Mouse (Mus musculus) kidney, embryonic 14.5 days (tissue): Measurements from ENCODE around the gene Lbhd1. TPM values are rescaled to one million over a fixed set of nuclear protein-coding genes. Genes with fewer than 3 reads are reported as not detected.
A peak's percentile ranks its signal among the peaks of the same experiment; 100 is the strongest.
"Not testable (repeated sequence)": the region's sequence is repeated elsewhere in the genome, so short reads cannot be mapped to it uniquely, and the experiment has no call there.

Experiments used
- ATAC-seq: fragments of 200-750 bp; cut with Nextera tagmentation; 2 replicates; pipeline ENCODE4 v1.8.0; 2017; ENCODE audit warnings: moderate number of reproducible peaks, mild to moderate bottlenecking, moderate TSS enrichment, moderate library complexity; ENCODE audit not compliant: low FRiP score, low TSS enrichment
- H3K27ac ChIP-seq: fragments of 300-500 bp; sonication (generic); 2 replicates; pipeline ENCODE4 v1.5.1; 2014; ENCODE audit warnings: low read depth, mild to moderate bottlenecking, low read length, moderate library complexity, mixed read lengths
- H3K27me3 ChIP-seq: fragments of 300-500 bp; sonication (generic); 2 replicates; pipeline ENCODE4 v1.6.1; 2014; ENCODE audit warnings: mild to moderate bottlenecking, low read length; ENCODE audit not compliant: control insufficient read depth, insufficient read depth
- H3K36me3 ChIP-seq: fragments of 300-500 bp; sonication (generic); 2 replicates; pipeline ENCODE4 v1.6.1; 2014; ENCODE audit warnings: low read length, mixed read lengths; ENCODE audit not compliant: control insufficient read depth, insufficient read depth
- H3K4me1 ChIP-seq: fragments of 300-500 bp; sonication (generic); 2 replicates; pipeline ENCODE4 v1.6.1; 2014; ENCODE audit warnings: low read length, mixed read lengths; ENCODE audit not compliant: control insufficient read depth, insufficient read depth
- H3K4me2 ChIP-seq: fragments of 300-500 bp; sonication (generic); replicated peaks from 2 replicates; pipeline ENCODE4 v1.6.1; 2014; ENCODE audit warnings: low read depth, mild to moderate bottlenecking, low read length
- H3K4me3 ChIP-seq: fragments of 300-500 bp; sonication (generic); 2 replicates; pipeline ENCODE4 v1.5.1; 2014; ENCODE audit warnings: mild to moderate bottlenecking, low read length
- H3K9ac ChIP-seq: fragments of 300-500 bp; sonication (generic); 2 replicates; pipeline ENCODE4 v1.6.1; 2014; ENCODE audit warnings: low read depth, mild to moderate bottlenecking, low read length, moderate library complexity
- H3K9me3 ChIP-seq: fragments of 300-500 bp; sonication (generic); 2 replicates; pipeline ENCODE4 v1.6.1; 2016; ENCODE audit warnings: low read length; ENCODE audit not compliant: control insufficient read depth
- WGBS: fragments of 180-500 bp; shearing (Covaris S2); extraction: QIAGEN DNeasy Blood & Tissue Kit; methylation state at CpG from one replicate; pipeline ENCODE4 v1.1.7; 2014; 5-methylcytosine and 5-hydroxymethylcytosine counted together
- polyA plus RNA-seq: library from polyadenylated mRNA; unstranded; fragments of >200 nt; fragmentation: Nextera tagmentation; extraction: Ambion mirVana; gene quantifications from 2 replicates; pipeline ENCODE4 v1.2.1, GENCODE M21; 2014

The Lbhd1 gene
- polyA plus RNA-seq, result 98.0 and 116 TPM in 2 replicates

DNA sequence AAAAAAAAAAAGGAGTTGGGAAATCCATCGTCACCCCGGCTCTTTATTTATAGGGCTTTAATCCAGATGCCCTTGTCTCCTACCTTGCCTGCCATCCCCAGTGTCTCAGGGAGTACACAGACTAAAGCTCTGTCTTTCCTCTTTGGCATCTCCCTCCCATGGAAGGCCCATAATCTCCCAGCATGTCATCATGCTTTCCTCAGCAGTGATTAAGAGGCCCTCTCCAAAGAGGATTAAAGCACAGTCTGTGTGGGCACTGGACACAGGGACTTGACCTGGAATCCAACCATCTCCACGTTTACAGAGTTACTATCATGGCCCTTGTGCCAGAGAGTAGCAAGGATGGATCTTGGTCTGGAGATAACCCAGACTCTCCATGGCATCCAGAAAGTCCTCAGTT lies at the start of gene Lbhd1, which contains the start of gene Gm49403:
Lbhd1 (plus strand) TSS at position 117 of the 400 bp plus-strand sequence.
Gm49403 (plus strand) TSS at position 315 of the 400 bp plus-strand sequence.
- no peaks in the 10 kb centered on the region for H3K27me3 ChIP-seq
- H3K9ac ChIP-seq, result no peak within 1 kb of the TSS
- no peaks in the 10 kb centered on the region for H3K36me3 ChIP-seq
- H3K4me3 ChIP-seq, result no peak within 1 kb of the TSS
- H3K9me3 ChIP-seq, result no peaks in the 10 kb centered on the region
- peaks cover 10% of the 10 kb centered on the region; the same call in 1 of the 2 replicates for H3K4me1 ChIP-seq
- H3K4me2 ChIP-seq, result no peak within 1 kb of the TSS
- WGBS, result 84% methylated on average over 3 of the region's 3 CpGs
- no peak within 1 kb of the TSS for H3K27ac ChIP-seq
- no peak for ATAC-seq

DNA sequence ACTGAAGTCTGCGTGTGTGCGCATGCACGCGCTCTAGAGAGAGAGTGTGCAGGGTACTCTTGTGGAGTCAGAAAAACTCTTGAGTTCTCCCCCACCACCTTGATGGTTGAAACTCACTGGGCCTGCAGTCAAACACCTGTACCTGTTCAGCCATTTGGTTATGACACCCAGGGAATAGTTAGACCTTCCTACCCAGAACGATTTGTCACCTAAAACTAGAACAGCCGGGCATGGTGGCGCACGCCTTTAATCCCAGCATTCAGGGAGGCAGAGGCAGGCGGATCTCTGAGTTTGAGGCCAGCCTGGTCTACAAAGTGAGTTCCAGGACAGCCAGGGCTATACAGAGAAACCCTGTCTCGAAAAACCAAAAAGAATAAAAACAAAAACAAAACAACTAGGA lies 47.2 kb upstream of the Lbhd1 start:
- WGBS, result 98% methylated on average over 10 of the region's 10 CpGs
- not testable (repeated sequence) for H3K4me3 ChIP-seq
- peaks cover 46% of the 10 kb centered on the region for H3K36me3 ChIP-seq

DNA sequence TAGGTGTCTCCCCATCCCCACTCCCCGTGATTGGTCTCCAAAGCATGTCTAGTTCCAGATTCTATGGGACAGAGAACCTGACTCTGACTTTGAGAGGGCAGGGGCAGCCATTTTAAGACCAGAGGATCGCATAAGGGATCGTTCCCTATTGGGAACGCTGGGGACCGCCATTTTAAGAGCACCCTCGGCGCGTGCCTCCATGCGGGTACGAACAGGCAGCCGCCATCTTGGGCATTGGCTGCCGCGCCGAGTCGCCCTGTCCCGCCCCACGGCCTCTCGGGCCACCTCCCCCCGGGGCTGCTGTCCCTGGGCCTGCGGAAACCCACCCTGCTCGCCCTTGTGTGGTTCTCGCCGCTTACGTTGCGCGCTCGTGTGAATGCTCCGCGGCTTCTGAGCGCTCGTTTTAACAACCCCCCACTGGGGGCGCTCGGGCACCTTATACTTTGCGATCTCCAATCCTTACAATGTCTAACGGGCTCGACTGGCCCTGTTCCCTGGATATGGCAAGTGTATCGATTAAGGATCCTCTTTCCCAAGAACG lies 46.2 kb upstream of the Lbhd1 start, which contains the start of gene Bscl2:
Bscl2 (plus strand) TSS at position 217 of the 541 bp plus-strand sequence.
- Histone ChIP-seq H3K4me3 (peak within 1 kb of the TSS; percentile 54), H3K9ac (peak within 1 kb of the TSS; percentile 78), H3K27me3 (no peaks in the 10 kb centered on the region), H3K4me2 (peak within 1 kb of the TSS; percentile 77), H3K9me3 (no peaks in the 10 kb centered on the region), H3K4me1 (peaks cover 25% of the 10 kb centered on the region; the same call in 1 of the 2 replicates), H3K27ac (peak within 1 kb of the TSS; percentile 98), H3K36me3 (peaks cover 41% of the 10 kb centered on the region)
- 2% methylated on average over 38 of the region's 38 CpGs for WGBS
- ATAC-seq, result peak; percentile 84

More for the DNA sequence above, 47.2 kb upstream of the Lbhd1 start:
- H3K9ac ChIP-seq, H3K27ac ChIP-seq, ATAC-seq, H3K27me3 ChIP-seq, H3K9me3 ChIP-seq, H3K4me2 ChIP-seq: not testable (repeated sequence)
- H3K4me1 ChIP-seq, result peaks cover 25% of the 10 kb centered on the region; the same call in 1 of the 2 replicates

DNA sequence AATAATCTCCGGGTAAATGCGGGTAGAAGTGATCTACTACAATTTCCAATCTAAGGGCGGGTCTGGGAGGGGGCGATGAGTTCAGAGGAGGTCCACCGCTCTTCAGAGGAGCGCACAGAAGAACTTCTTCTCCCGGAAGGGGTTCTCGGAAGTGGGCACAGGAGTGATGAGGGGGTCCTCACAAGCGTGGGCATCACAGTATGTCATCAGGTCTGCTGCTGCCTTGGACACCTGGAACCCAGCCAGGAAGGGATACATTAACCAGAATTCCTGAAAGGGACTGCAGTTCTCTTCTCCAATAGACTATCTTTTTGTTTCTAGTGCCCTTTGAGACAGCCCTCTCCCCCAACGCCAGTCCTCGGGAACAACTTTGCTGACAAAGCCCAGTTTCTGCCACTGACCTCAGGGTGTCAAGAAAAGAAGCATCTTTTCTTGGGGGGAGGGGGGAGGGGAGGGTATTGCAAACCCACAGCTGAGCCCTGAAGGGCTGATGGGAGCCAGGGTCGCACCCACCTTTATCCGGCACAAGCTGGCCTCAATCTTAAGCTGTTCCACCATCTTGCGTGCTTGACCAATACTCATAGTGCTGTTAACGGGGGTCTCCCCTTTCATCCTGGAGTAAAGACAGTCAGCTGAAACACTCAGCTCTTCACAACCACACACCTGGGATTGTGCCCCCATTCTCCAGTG lies 45.3 kb upstream of the Lbhd1 start:
- Histone ChIP-seq H3K9ac (peak overlapping the region; percentile 78), H3K9me3 (no peaks in the 10 kb centered on the region), H3K36me3 (peaks cover 38% of the 10 kb centered on the region), H3K4me1 (peaks cover 25% of the 10 kb centered on the region; the same call in 1 of the 2 replicates), H3K27me3 (no peaks in the 10 kb centered on the region), H3K27ac (peak overlapping the region; percentile 98), H3K4me2 (peak overlapping the region; percentile 77), H3K4me3 (peak overlapping the region; percentile 54)
- WGBS, result 21% methylated on average over 15 of the region's 15 CpGs
- peak; percentile 33 for ATAC-seq

DNA sequence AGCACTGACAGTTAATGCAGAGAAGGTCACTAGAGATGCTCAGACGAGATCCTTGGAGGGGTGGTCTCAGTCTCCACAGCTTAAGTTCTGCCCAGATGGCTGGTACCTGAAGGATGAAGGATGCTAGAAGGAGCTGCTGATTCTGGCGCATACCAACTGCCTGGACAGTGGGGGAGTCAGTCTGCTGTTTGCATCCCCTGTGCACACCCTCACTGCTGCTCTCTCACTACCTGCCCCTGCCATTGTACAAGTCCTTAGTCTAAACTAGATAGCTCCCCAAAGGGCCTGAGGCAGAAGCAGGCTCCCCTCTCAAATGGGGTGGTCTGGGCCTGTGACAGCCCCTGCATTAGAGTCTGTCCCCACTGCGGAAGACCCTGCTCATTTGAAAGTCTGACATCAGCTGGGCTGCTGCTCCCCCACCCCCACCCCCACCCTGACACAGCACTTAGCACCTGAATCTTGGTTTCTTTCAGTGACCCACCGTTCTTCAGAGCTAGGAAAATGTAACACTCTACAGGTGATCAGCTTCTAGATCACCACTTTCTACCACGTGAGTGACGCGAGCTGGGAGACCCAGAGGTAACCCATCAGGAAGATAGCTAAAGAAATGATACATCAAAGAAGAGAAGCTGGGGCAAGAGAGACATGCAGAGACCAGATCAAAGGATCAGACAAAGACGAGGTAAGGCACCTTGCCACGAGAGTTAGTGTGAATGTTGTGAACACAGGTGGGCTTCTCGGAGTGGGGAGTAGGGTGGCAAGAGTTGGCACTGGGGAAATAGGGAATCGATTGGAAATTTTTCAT lies 44.2 kb upstream of the Lbhd1 start, which contains the start of gene Gng3:
Gng3 (minus strand) TSS at position 92 of the 805 bp plus-strand sequence.
- peak; percentile 14; the same call in 1 of the 2 replicates for ATAC-seq
- WGBS, result 51% methylated on average over 11 of the region's 11 CpGs
- no peaks in the 10 kb centered on the region for H3K9me3 ChIP-seq

DNA sequence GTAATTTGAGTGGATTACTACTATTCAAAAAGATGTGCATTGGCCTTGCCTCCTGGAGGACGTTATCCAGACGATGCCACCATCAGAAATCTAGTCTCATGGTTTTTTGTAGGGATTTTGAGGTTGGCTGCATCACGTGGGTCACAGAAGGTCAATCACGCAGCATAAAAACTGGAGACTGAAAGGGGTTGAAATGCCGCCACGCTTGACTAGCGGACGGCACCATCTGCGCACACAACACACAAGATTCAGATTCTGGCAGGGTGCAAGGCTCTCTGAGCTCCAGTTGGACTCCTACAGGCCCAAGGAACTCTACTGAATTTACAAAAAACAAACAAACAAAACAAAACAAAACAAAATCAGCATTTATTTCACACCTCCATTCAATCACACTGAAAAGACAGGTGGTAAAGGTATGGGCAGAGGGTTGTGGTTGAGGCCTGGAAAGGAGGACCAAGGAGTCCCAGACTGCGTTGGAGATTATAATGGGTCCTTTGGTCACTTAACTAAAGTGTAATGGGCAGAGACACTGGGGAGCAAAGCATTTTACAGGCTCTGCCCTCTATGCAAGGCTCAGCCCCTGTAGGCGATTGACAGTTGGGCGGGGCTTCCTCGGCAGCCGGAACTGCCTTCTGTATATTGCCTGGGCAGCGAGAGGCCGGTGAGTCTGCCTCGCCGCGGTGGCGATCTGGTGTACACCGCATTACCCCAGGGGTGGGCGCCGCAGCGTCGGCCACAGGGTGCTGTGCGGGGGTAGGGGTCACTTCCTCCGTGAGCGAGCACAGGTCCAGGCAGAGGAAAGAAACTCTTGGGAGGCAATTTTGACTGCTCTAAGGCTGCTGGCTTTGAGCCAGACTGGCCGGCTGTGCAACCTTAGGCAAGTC lies 43.4 kb upstream of the Lbhd1 start:
- Histone ChIP-seq H3K4me2 (peak overlapping the region; percentile 62), H3K36me3 (peaks cover 21% of the 10 kb centered on the region; the same call in 1 of the 2 replicates), H3K27me3 (no peaks in the 10 kb centered on the region), H3K9me3 (no peaks in the 10 kb centered on the region), H3K4me3 (peak overlapping the region; percentile 54), H3K27ac (no peak overlapping the region), H3K4me1 (peaks cover 25% of the 10 kb centered on the region; the same call in 1 of the 2 replicates), H3K9ac (peak overlapping the region; percentile 63)
- 20% methylated on average over 29 of the region's 29 CpGs for WGBS
- ATAC-seq, result peak; percentile 50

More for the DNA sequence above, 44.2 kb upstream of the Lbhd1 start, which contains the start of gene Gng3:
- H3K9ac ChIP-seq, result peak within 1 kb of the TSS; percentile 78
- peak within 1 kb of the TSS; percentile 77 for H3K4me2 ChIP-seq
- peak within 1 kb of the TSS; percentile 98 for H3K27ac ChIP-seq
- peak within 1 kb of the TSS; percentile 54 for H3K4me3 ChIP-seq
- H3K27me3 ChIP-seq, result no peaks in the 10 kb centered on the region
- peaks cover 30% of the 10 kb centered on the region for H3K36me3 ChIP-seq
- peaks cover 25% of the 10 kb centered on the region; the same call in 1 of the 2 replicates for H3K4me1 ChIP-seq

DNA sequence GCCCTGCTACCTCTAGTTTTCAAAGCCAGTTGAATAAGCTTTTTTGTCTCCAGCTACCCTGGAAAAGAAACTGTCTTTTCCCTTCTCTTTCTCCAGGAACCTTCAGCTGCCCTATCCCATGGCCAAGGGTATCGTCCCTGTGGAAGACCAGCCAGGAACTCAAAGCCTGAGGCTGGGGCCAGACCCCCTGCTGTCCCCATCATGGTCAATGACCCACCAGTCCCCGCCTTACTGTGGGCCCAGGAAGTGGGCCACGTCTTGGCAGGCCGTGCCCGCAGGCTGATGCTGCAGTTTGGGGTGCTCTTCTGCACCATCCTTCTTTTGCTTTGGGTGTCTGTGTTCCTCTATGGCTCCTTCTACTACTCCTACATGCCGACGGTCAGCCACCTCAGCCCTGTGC lies 42.5 kb upstream of the Lbhd1 start:
- peak overlapping the region; percentile 54 for H3K4me3 ChIP-seq
- H3K9me3 ChIP-seq, result no peaks in the 10 kb centered on the region
- no peak for ATAC-seq
- H3K27me3 ChIP-seq, result no peaks in the 10 kb centered on the region
- peaks cover 25% of the 10 kb centered on the region; the same call in 1 of the 2 replicates for H3K4me1 ChIP-seq
- H3K27ac ChIP-seq, result no peak overlapping the region
- peak overlapping the region; percentile 62 for H3K4me2 ChIP-seq
- WGBS, result 88% methylated on average over 7 of the region's 7 CpGs
- H3K36me3 ChIP-seq, result peaks cover 17% of the 10 kb centered on the region
- peak overlapping the region; percentile 63; the same call in 1 of the 2 replicates for H3K9ac ChIP-seq

DNA sequence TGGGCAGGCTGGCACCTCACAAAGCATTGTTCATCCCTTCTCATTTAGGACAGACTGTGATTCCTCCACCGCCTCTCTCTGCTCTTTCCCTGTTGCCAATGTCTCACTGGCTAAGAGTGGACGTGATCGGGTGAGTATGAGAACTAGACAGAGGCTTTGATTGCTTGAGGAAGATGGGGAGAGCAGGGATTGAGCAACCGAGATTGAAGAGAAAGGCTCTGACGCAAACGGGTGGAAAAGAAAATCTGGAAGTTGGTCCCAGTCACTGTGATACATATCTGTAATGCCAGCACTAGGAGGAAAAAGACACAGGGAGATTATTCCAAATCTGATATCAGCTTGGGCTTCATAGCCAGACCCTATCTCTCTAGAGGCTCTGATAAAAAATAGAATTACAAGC lies 40.6 kb upstream of the Lbhd1 start:
- Histone ChIP-seq H3K36me3 (peaks cover 32% of the 10 kb centered on the region), H3K9me3 (no peaks in the 10 kb centered on the region), H3K4me2 (no peak overlapping the region), H3K27ac (no peak overlapping the region), H3K4me3 (no peak overlapping the region), H3K4me1 (peaks cover 25% of the 10 kb centered on the region; the same call in 1 of the 2 replicates), H3K27me3 (no peaks in the 10 kb centered on the region), H3K9ac (no peak overlapping the region)
- WGBS, result 90% methylated on average over 6 of the region's 6 CpGs
- no peak for ATAC-seq
